Mouse (Mus musculus) CD4-positive naive resting alpha-beta T cell, adult 57 days (primary cell): Measurements from ENCODE around the gene Npepps. TPM values are rescaled to one million over a fixed set of nuclear protein-coding genes. Genes with fewer than 3 reads are reported as not detected.

ENCODE experiments used
- total RNA-seq: library from RNA; stranded (reverse); gene quantifications from one replicate; pipeline ENCODE4 v1.2.4, GENCODE M21; 2023

Gene Npepps
- 69.0 TPM for total RNA-seq

GRCm38 (mm10) chr11:97280216-97280861 is at the start of gene Npepps:
TSS of gene Npepps (minus strand) at chr11:97280638.

GRCm38 (mm10) chr11:97315504-97316503 is 35.4 kb upstream of the Npepps start, which contains the start of gene Mrpl45:
TSS of gene Mrpl45 (plus strand) at chr11:97315716.

DNA sequence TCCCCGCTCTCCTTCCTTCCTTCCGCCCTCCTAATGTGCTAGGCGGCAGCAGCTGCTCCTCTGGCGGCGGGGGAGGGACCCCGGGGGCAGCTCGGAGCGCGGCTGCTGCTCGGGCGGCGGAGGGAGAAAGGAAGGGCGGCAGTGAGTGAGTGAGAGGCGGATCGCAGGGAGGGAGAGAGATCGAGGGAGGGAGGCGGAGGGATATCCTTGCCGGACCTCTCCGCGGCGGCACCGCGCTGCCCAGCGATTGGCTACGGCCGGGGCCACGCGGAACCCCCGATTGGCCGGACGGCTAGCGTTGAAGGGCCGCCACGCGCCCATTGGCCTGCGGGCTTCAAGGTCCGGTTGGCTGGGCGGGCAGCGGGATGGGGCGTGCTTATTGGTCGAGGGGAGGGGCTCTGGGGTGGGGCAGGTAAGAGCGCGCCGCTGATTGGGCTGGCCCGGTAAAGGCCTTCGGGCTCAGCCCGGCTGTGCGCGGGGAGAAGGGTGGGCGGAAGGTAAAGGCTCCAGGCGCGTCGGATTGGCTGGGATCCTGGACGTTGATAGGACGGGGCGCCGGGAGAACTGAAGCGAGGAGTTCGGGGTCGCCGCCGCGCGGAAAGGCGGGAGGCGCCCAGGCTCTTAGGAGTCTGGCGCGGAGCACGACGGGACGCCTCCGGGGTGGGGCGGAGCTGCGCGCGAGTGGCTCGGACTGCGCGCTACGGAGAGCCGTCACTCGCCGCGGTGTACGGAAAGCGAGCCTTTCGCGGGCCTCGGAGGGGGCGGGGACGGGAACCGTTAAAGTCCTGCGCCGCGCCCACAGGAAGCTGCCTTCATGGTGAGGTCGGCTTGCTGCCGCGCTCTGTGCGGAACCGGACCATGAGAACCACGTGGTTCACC is 92.4 kb downstream of the Npepps start, which contains the start of gene Kpnb1:
TSS of gene Kpnb1 (minus strand) at position 118 of the 879 bp plus-strand sequence.

Other genes starting within 250 kb of the Npepps start
- not detected for gene Lrrc46, start 239.2 kb downstream of the Npepps start, total RNA-seq
- gene Mrpl10, start 239.1 kb downstream of the Npepps start, total RNA-seq, result 38.7 TPM
- 31.6 TPM for gene Osbpl7, start 230.0 kb downstream of the Npepps start, total RNA-seq
- 2.4 TPM for gene Tbx21, start 165.3 kb downstream of the Npepps start, total RNA-seq
- 1.2 TPM for gene Tbkbp1, start 129.1 kb downstream of the Npepps start, total RNA-seq
- gene Kpnb1, start 92.8 kb downstream of the Npepps start, total RNA-seq, result 136 TPM
- 10.3 TPM for gene Mrpl45, start 35.1 kb upstream of the Npepps start, total RNA-seq
- 0.30 TPM for gene Gpr179, start 71.4 kb upstream of the Npepps start, total RNA-seq
- gene Socs7, start 81.9 kb upstream of the Npepps start, total RNA-seq, result 15.3 TPM
- 1.1 TPM for gene Arhgap23, start 134.9 kb upstream of the Npepps start, total RNA-seq
- gene 4933428G20Rik, start 219.7 kb upstream of the Npepps start, total RNA-seq, result not detected